In the genomic region with DNA sequence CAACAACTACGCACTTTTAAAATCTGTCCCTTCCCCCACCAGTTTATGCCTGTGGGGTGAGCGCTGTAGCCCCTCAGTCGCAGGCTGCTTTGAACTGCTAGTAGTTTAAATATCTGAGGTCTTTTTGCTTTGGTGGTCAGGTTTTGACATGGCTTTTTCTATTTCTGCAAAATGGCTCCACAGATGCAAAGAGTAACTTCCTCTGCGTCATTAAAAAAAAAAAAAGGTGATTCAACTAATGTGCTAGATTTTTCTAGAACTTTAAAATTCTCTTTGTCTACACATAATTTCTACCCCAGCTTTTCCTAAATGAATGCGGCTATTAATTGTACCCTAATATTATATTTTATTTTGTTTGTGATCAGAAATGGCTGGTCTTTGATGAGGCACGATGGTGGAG, we compare ENCODE assay signal across 8 mouse cellular contexts. TPM values are rescaled to one million over a fixed set of nuclear protein-coding genes. Genes with fewer than 3 reads are reported as not detected.
DNase-seq lines count a peak whose midpoint lies in the region; ATAC-seq and TF ChIP-seq lines count a peak whose summit lies in the region.

No protein-coding gene starts in this region.

- TF ChIP-seq EP300 in MEL (IDR thresholded peaks at IDR 0.05; ENCODE audit: low read depth in 1 of 2, low read length in 2 of 2) = no peak

- ATAC-seq in heart, embryonic 16.5 days (replicated peaks; ENCODE audit: extremely low read depth, insufficient read depth, low FRiP score) = no peak
- ATAC-seq in hindbrain, embryonic 13.5 days (ENCODE audit: low FRiP score) = no peak
- ATAC-seq in midbrain, embryonic 11.5 days (ENCODE audit: low FRiP score) = no peak

- no peak for TF ChIP-seq CTCF in MEL (IDR thresholded peaks at IDR 0.05 in 2 of 3, conservative IDR thresholded peaks at IDR 0.05 in 1 of 3; ENCODE audit: control insufficient read depth in 1 of 3, insufficient read depth in 1 of 3, low read depth in 2 of 3, low read length in 3 of 3, poor library complexity in 1 of 3, severe bottlenecking in 1 of 3)

- no peaks in the 10 kb centered on the region for H3K9me3 ChIP-seq in heart, embryonic 16.5 days (replicated peaks; ENCODE audit: control insufficient read depth, low read length)
- no peaks in the 10 kb centered on the region for H3K9me3 ChIP-seq in MEL (replicated peaks; ENCODE audit: insufficient read depth, low read length)
- no peaks in the 10 kb centered on the region for H3K9me3 ChIP-seq in hindbrain, embryonic 13.5 days
- H3K9me3 ChIP-seq in midbrain, embryonic 11.5 days (ENCODE audit: control insufficient read depth, low read length) = no peaks in the 10 kb centered on the region

- H3K9ac ChIP-seq in heart, embryonic 16.5 days (ENCODE audit: low read length) = peak overlapping the region; percentile 42
- H3K9ac ChIP-seq in MEL (ENCODE audit: control insufficient read depth, low read depth, low read length, poor library complexity, severe bottlenecking) = peak overlapping the region; percentile 64
- no peak overlapping the region for H3K9ac ChIP-seq in hindbrain, embryonic 13.5 days
- H3K9ac ChIP-seq in midbrain, embryonic 11.5 days (ENCODE audit: low read length) = peak overlapping the region; percentile 39; the same call in 1 of the 2 replicates

- no peak for DNase-seq in heart, adult 8-10 months (ENCODE audit: low spot score)
- DNase-seq in MEL (ENCODE audit: low read depth, low spot score) = no peak
- no peak for DNase-seq in midbrain, embryonic 11.5 days (ENCODE audit: low spot score, missing footprints)
- DNase-seq in layer of hippocampus, adult 11-12 months (ENCODE audit: low spot score) = no peak
- no peak for DNase-seq in cerebellum, adult 11-12 months
- DNase-seq in right cerebral cortex, postnatal 25 days = no peak

- H3K79me2 ChIP-seq in MEL (ENCODE audit: control insufficient read depth, insufficient read depth, low read length, poor library complexity) = peaks cover 3% of the 10 kb centered on the region

- TF ChIP-seq POLR2A in MEL (IDR thresholded peaks at IDR 0.05; ENCODE audit: control insufficient read depth in 1 of 2, insufficient read depth in 1 of 2, low read depth in 1 of 2, low read length in 2 of 2, poor library complexity in 1 of 2) = no peak

- 30% methylated on average over 6 of the region's 6 CpGs for WGBS in heart, embryonic 16.5 days
- WGBS in hindbrain, embryonic 13.5 days = 35% methylated on average over 6 of the region's 6 CpGs
- WGBS in midbrain, embryonic 11.5 days = 47% methylated on average over 6 of the region's 6 CpGs

- TF ChIP-seq RAD21 in MEL (IDR thresholded peaks at IDR 0.05; ENCODE audit: low read depth, low read length) = no peak

- H3K4me3 ChIP-seq in heart, embryonic 16.5 days (ENCODE audit: low read length) = peak overlapping the region; percentile 69
- peak overlapping the region; percentile 62 to 80 for H3K4me3 ChIP-seq in MEL (ENCODE audit: control insufficient read depth in 1 of 2, insufficient read depth in 1 of 2, low read depth in 2 of 2, low read length in 2 of 2)
- peak overlapping the region; percentile 28 for H3K4me3 ChIP-seq in hindbrain, embryonic 13.5 days
- H3K4me3 ChIP-seq in midbrain, embryonic 11.5 days (ENCODE audit: low read depth, low read length) = peak overlapping the region; percentile 62; the same call in 1 of the 2 replicates

- peak overlapping the region; percentile 58 for H3K4me2 ChIP-seq in heart, embryonic 16.5 days (ENCODE audit: low read depth, low read length)
- peak overlapping the region; percentile 45 for H3K4me2 ChIP-seq in hindbrain, embryonic 13.5 days
- peak overlapping the region; percentile 39 for H3K4me2 ChIP-seq in midbrain, embryonic 11.5 days

- peaks cover 14% of the 10 kb centered on the region; the same call in 1 of the 2 replicates for H3K27me3 ChIP-seq in heart, embryonic 16.5 days (ENCODE audit: control insufficient read depth, insufficient read depth, low read length)
- H3K27me3 ChIP-seq in MEL (ENCODE audit: control insufficient read depth in 1 of 2, insufficient read depth in 2 of 2, low read length in 2 of 2) = no peaks in the 10 kb centered on the region
- peaks cover 88% of the 10 kb centered on the region for H3K27me3 ChIP-seq in hindbrain, embryonic 13.5 days
- peaks cover 65% of the 10 kb centered on the region for H3K27me3 ChIP-seq in midbrain, embryonic 11.5 days (ENCODE audit: control insufficient read depth, insufficient read depth, low read length)

- H3K27ac ChIP-seq in heart, embryonic 16.5 days (ENCODE audit: low read length) = peak overlapping the region; percentile 83
- peak overlapping the region; percentile 71 for H3K27ac ChIP-seq in MEL (ENCODE audit: control insufficient read depth, low read depth, low read length)
- H3K27ac ChIP-seq in hindbrain, embryonic 13.5 days = peak overlapping the region; percentile 87
- peak overlapping the region; percentile 61 for H3K27ac ChIP-seq in midbrain, embryonic 11.5 days (ENCODE audit: low read depth, low read length)

- peaks cover 5% of the 10 kb centered on the region; the same call in 1 of the 2 replicates for H3K36me3 ChIP-seq in heart, embryonic 16.5 days (ENCODE audit: control insufficient read depth, insufficient read depth)
- peaks cover 0 to 3% of the 10 kb centered on the region in 2 experiments; a peak in 2 of 4 replicates for H3K36me3 ChIP-seq in MEL (ENCODE audit: control insufficient read depth in 1 of 2, insufficient read depth in 2 of 2, low read length in 2 of 2)
- peaks cover 25% of the 10 kb centered on the region for H3K36me3 ChIP-seq in hindbrain, embryonic 13.5 days
- no peaks in the 10 kb centered on the region; the same call in 1 of the 2 replicates for H3K36me3 ChIP-seq in midbrain, embryonic 11.5 days (ENCODE audit: control insufficient read depth, insufficient read depth, low read length)

- H3K4me1 ChIP-seq in heart, embryonic 16.5 days (ENCODE audit: control insufficient read depth, insufficient read depth, low read length) = peaks cover 6% of the 10 kb centered on the region; the same call in 1 of the 2 replicates
- peaks cover 0 to 9% of the 10 kb centered on the region in 2 experiments; a peak in 2 of 4 replicates for H3K4me1 ChIP-seq in MEL (ENCODE audit: control insufficient read depth in 1 of 2, insufficient read depth in 2 of 2, low read length in 2 of 2)
- peaks cover 24% of the 10 kb centered on the region for H3K4me1 ChIP-seq in hindbrain, embryonic 13.5 days (replicated peaks)
- H3K4me1 ChIP-seq in midbrain, embryonic 11.5 days (ENCODE audit: control insufficient read depth, insufficient read depth, low read length) = peaks cover 1% of the 10 kb centered on the region; the same call in 1 of the 2 replicates

TF ChIP-seq in MEL, 35 proteins besides CTCF, POLR2A, EP300 and RAD21:
- TF ChIP-seq RCOR1 (IDR thresholded peaks at IDR 0.05; ENCODE audit: low read depth, low read length) (no peak), ZC3H11A (IDR thresholded peaks at IDR 0.05; ENCODE audit: low read depth, low read length) (no peak), NRF1 (IDR thresholded peaks at IDR 0.05; ENCODE audit: insufficient read depth, low read depth, low read length, poor library complexity, severe bottlenecking) (no peak), ZNF384 (IDR thresholded peaks at IDR 0.05; ENCODE audit: low read depth, low read length) (peak; percentile 88)
TF ChIP-seq in MEL: peak in this region for 1.

RNA-seq across cellular contexts. Expression of a gene that starts 0.7 kb away (rescaled TPM):
- polyA plus RNA-seq in heart, embryonic 16.5 days (2015; fragmentation: Nextera tagmentation; extraction: Ambion mirVana) = 17.7 and 17.8 TPM in 2 replicates
- total RNA-seq in heart, adult 8-10 months (2022) = 10 to 100 TPM; 10.9 to 17.1 (median 11.9) TPM
- 14.9 and 19.8 TPM in 2 replicates for total RNA-seq in MEL (2012; rRNA removed)
- polyA plus RNA-seq in MEL (2012; ENCODE audit: insufficient read depth in 1 of 2, insufficient read length in 2 of 2, low read depth in 1 of 2, low replicate concordance in 2 of 2, missing spikeins in 1 of 2) = 10 to 100 TPM in 1 of 2 experiments, not detected in 1; 38.1 TPM
- 55.6 and 56.5 TPM in 2 replicates for polyA plus RNA-seq in hindbrain, embryonic 13.5 days (2015; fragmentation: Nextera tagmentation; extraction: Ambion mirVana)
- polyA plus RNA-seq in midbrain, embryonic 11.5 days (2014; fragmentation: Nextera tagmentation; extraction: Ambion mirVana) = 29.6 and 30.1 TPM in 2 replicates

RNA-seq across cellular contexts. Expression of a gene that starts 15.6 kb away (rescaled TPM):
- polyA plus RNA-seq in heart, embryonic 16.5 days (2015; fragmentation: Nextera tagmentation; extraction: Ambion mirVana) = 5.7 and 7.5 TPM in 2 replicates
- total RNA-seq in heart, adult 8-10 months (2022) = 1 to 10 TPM; 2.3 to 5.2 (median 2.5) TPM
- 1.6 and 2.8 TPM in 2 replicates for total RNA-seq in MEL (2012; rRNA removed)
- 1 to 10 TPM in 1 of 2 experiments, not detected in 1; 3.9 TPM for polyA plus RNA-seq in MEL (2012; ENCODE audit: insufficient read depth in 1 of 2, insufficient read length in 2 of 2, low read depth in 1 of 2, low replicate concordance in 2 of 2, missing spikeins in 1 of 2)
- polyA plus RNA-seq in hindbrain, embryonic 13.5 days (2015; fragmentation: Nextera tagmentation; extraction: Ambion mirVana) = 26.5 and 26.6 TPM in 2 replicates
- 16.3 and 16.6 TPM in 2 replicates for polyA plus RNA-seq in midbrain, embryonic 11.5 days (2014; fragmentation: Nextera tagmentation; extraction: Ambion mirVana)

RNA-seq across cellular contexts. Expression of a gene that starts 25.6 kb away (rescaled TPM):
- 1.5 and 2.3 TPM in 2 replicates for polyA plus RNA-seq in heart, embryonic 16.5 days (2015; fragmentation: Nextera tagmentation; extraction: Ambion mirVana)
- under 1 TPM in 3 of 4 experiments, not detected in 1; 0.22 to 0.65 (median 0.41) TPM for total RNA-seq in heart, adult 8-10 months (2022)
- not detected in 2 replicates for total RNA-seq in MEL (2012; rRNA removed)
- not detected for polyA plus RNA-seq in MEL (2012; ENCODE audit: insufficient read depth in 1 of 2, insufficient read length in 2 of 2, low read depth in 1 of 2, low replicate concordance in 2 of 2, missing spikeins in 1 of 2)
- 8.9 and 10.1 TPM in 2 replicates for polyA plus RNA-seq in hindbrain, embryonic 13.5 days (2015; fragmentation: Nextera tagmentation; extraction: Ambion mirVana)
- 5.6 and 6.2 TPM in 2 replicates for polyA plus RNA-seq in midbrain, embryonic 11.5 days (2014; fragmentation: Nextera tagmentation; extraction: Ambion mirVana)
